Mouse (Mus musculus) cerebellum, adult 11 months (tissue): ENCODE results near the gene Gm14151.
"Not testable (repeated sequence)": the region's sequence is repeated elsewhere in the genome, so short reads cannot be mapped to it uniquely, and the experiment has no call there.

Experiments used
- DNase-seq: peaks from one replicate; pipeline ENCODE4 v3.0.0; 2022

Gene Gm14151

DNA sequence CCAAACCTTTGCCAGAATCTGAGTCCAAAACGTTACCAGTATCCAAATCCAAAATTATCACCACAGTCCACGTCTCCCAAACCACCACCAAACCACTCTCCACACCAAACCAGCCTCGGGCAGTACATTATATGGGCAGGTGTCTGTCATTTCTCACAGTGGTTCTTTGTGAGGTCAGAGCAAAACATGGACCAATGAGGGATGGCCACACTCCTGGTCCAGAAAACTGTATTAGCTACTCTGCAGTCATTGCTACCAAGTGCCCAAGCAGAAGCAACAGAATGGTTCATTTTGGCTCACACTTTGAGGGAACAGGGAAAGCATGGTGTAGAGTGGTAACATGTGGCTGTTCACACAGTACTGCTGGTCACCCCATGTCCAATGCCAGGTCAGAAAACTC is at the start of gene Gm14151:
TSS of gene Gm14151 (minus strand) at position 101 of the 400 bp plus-strand sequence.
- DNase-seq, result not testable (repeated sequence)

DNA sequence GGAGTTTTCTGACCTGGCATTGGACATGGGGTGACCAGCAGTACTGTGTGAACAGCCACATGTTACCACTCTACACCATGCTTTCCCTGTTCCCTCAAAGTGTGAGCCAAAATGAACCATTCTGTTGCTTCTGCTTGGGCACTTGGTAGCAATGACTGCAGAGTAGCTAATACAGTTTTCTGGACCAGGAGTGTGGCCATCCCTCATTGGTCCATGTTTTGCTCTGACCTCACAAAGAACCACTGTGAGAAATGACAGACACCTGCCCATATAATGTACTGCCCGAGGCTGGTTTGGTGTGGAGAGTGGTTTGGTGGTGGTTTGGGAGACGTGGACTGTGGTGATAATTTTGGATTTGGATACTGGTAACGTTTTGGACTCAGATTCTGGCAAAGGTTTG is 5.8 kb upstream of the Gm14151 start, which contains the start of gene Gm14147:
TSS of gene Gm14147 (plus strand) at position 301 of the 400 bp plus-strand sequence.
- not testable (repeated sequence) for DNase-seq

DNA sequence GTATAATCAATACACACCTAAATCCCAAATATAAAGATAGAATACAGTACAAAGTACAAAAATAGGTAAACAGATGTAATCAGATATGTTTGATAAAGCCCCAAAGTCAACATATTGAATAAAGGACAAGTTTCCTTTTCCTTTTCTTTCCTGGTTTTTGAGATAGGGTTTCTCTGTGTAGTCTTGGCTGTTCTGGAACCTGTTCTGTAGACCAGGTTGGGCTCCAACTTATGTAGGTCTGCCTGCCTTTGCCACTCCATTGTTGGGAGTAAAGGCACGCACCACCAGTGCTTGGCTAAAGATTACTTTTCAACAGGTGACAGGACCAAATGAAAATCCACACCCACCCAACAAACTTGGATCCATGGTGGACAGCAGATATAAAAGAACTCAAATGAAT is 35.5 kb downstream of the Gm14151 start:
- no peak for DNase-seq

DNA sequence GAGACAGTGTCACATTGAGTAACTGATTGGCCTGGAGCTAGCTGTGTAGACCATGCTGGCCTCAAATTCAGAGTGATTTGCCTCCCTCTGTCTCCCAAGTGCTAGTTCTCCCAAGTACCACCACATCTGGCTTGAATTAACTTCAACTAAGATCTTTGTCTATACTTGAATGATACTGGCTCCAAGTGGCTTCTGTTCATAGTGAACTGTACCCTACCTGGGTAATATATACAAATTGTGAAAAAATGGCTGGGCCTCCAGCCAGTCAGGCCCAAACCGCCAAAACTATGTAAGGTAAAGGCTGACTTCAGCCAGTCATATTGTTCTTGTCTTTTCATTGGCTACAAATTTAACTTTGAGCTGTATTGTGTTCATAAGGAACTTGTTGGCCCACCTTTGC is 51.7 kb downstream of the Gm14151 start:
- no peak for DNase-seq

DNA sequence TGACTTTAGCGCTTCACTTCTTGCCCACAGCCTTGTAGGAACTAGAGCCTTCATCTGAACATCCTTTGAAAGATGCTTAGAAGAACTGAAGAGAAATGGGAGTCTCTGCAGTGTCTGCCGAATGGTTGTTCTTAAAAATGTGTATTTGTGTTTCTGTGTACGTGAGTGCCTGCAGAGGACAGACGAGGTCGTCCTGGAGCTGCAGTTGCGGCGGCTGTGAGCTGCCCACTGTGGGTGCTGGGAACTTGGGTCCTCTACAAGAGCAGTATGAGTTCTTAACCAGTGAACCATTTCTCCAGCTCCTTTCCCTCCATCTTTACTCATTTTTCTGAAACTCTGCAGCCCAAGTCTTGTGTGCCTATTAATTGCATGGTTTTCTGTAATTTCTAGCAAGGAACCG is 52.4 kb downstream of the Gm14151 start:
- DNase-seq, result no peak

DNA sequence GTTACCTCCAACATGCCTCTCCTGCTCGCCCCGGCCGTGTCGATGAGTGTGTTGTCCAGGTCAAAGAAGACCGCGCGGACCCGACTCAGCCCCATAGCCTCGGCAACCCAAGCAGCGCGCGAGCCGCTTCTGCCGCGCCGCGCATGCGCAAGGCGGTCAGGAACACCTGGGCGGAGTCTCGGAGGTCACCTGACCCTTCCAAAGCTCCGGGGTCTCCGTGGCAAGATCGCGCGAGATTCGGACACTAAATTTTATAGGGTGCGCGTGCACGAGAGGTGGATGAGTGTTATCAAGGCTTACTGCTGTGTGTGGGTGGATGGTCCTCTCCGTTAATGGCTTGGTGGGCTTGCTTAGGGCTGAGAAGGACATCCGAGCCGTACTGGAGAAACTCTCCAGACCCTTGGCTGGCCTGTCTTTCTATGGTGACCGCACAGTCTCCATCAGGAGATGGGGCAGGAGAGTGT is 52.9 kb downstream of the Gm14151 start, which contains the start of the genes Ninl and Nanp:
TSS of gene Ninl (minus strand) at position 151 of the 464 bp plus-strand sequence.
TSS of gene Nanp (minus strand) at position 167 of the 464 bp plus-strand sequence.
- DNase-seq, result peak; percentile 93

DNA sequence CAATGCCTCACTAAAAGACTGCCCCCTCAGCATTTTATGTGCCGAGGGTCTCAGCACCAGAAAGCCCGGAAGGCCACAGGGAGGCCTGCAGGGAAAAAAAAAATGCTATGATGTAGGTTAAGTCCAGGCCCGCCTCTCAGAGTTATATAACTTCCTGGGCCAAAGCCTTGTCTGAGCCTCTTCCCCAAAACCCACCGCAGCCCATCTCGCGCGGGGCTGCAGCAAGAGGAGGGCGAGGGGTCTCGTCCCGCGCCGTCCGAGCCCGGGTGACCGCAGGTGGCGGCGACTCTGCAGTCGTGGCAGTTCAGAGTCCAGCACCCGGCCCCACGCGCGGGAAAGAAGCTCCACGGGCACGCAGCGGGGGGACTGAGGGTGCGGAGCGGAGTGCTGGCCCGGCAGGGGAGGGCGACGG is 53.3 kb downstream of the Gm14151 start:
- DNase-seq, result no peak

DNA sequence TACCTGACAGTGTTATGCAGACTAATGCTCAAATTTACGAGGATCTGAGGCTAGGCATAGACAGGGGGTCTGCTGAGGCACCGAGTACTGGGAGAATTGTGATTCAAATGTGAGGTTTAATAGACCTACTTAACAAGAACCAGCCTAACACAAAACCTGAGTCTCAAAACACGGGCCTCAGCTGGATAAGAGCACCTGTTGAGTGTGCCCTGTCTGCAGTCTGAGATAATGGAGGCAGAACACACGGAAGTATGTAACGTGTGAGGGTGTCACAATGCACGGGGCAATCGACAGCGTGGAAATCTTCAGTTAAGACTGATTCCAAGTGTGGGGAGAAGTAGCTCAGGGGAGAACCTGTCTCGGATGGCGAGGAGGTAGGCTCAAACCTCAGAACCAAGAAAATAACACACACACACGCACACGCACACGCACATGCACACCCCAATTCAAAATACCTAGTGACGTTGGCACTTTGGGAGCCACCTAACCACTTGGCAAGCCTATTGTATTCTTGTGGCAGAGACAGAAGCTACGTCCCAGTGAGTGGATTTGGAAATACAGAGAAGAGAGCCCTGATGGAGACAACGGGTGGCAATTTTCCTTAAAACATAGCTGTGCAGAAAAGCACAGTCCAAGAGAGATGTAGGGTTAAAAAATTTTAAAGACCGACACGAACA is 54.1 kb downstream of the Gm14151 start:
- DNase-seq, result peak; percentile 9

DNA sequence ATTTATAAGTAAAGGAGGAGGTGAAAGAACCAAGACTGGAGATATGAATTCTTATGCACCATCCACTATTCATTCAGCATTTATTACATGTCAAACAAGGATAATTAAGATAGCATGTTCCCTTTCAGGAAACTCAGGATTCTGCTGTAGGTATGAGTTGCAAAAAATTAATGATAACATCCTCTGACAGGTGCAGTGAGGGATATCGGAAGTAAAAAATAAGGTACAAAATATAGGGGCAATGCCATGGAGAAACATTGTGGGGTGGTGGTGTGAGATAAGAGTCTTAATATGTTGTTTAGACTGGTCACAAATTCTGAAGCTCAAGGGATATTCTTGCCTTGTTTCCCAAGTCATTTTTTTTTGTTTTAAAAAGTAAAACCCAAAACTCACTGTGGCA is 54.9 kb downstream of the Gm14151 start:
- DNase-seq, result no peak
